Mouse (Mus musculus): ENCODE results near the gene Erp27.

DNA sequence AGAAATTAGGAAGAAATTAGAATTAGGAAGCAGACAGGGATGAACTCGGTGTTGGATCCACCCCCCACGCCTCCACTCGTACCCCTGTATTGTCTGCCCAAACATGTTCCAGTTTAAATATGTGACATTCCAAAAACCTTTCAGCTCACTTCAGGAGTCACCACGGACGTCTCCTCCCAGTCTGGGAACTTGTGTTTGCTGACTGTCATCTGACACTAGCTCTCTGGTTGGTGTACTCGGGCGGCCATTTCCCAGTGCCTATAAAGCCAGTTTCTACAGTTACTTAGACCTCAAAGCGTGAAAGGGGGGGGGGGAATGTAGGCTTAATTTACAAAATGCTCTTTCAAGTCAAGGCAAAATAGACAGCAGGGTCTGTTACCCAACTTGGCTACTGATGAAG is 40.3 kb downstream of the Erp27 start:
- TF ChIP-seq CTCF (conservative IDR thresholded peaks at IDR 0.05; ENCODE audit: low read length) (no peak), NANOG (IDR thresholded peaks at IDR 0.05; ENCODE audit: borderline replicate concordance, low read length) (no peak)
